Mouse (Mus musculus) erythroblast, adult 5-6 weeks (primary cell): Measurements from ENCODE around the gene Sv2c. TPM values are rescaled to one million over a fixed set of nuclear protein-coding genes. Genes with fewer than 3 reads are reported as not detected.
"Not testable (repeated sequence)": the region's sequence is repeated elsewhere in the genome, so short reads cannot be mapped to it uniquely, and the experiment has no call there.

Source experiments
- ATAC-seq: replicated peaks from 2 replicates; pipeline ENCODE4 v1.8.0; 2016; ENCODE audit warnings: moderate number of reproducible peaks, mild to moderate bottlenecking, moderate TSS enrichment, inconsistent platforms; ENCODE audit not compliant: poor library complexity, low FRiP score, severe bottlenecking
- total RNA-seq, 2 experiments: library from RNA; stranded (forward) in 1 of 2; stranded (reverse) in 1 of 2; fragments of 150-400 nt in 1 of 2; fragments of 200-764, 138-1000 nt in 1 of 2; gene quantifications; 2 replicates each; pipeline versions ENCODE4 v1.2.3 to v1.2.4; 2015 to 2017; ENCODE audit warnings: low replicate concordance in 2 of 2

Sv2c gene
- total RNA-seq (2015; ENCODE audit: low replicate concordance) (0.21 TPM in 1 of 2 replicates, not detected in the other), total RNA-seq (2017; ENCODE audit: low replicate concordance) (0.09 and 0.14 TPM in 2 replicates)

DNA sequence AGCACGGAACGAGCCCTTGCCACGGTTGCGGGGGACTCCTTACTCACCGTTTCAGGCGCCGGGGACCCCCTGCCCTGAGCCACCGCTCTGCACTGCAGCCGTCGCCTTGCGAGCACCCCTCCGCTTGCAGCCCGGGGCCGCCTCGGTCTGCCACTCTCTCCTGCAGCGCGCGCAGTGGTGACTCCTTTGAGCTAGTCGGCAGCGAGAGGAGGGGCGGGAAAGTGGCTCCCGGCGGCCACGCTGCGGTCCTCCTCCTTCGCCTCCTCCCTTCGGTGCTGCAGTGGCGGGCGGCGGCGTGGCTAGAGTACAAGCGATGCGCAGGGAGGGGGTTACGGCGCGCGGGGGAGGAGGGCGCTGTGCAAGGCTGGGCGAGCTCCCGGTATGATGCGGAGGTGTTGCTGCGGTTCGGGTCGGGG, at the start of gene Sv2c:
Gene Sv2c, minus strand, starts transcription at position 177 of the 416 bp plus-strand sequence.
- ATAC-seq, result no peak

- no peak for ATAC-seq
Observed at GRCm38 (mm10) chr13:96180671-96181161, 48.3 kb upstream of the Sv2c start.

DNA sequence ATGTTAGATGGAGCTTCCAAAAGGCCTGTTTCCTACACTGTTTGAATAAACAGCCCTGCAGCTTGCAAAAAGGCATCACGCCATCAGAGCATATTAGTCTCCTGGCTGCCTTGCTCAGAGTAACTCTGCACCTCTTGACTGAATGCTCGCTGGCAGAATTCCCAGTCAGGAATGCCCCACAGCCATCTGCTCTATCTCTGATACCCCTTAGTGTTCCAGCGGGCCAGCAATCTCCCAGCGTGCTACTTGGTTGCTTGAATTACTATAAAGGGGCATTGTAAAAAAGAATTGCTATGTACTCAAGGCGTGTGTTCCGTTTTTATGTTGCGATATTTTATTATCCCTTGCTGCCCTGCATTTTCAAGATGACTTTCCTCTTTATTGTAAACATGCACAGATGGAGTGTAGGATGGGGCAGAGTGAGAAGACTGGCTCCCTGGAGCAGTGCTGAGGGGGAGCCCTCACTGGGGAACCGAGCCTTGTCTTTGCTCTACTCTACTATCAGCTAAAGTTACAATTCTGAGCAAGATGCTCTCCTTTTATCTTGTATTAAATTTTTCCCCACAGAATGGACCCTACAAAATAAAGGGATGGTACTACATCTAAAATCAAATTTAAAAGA, 43.3 kb upstream of the Sv2c start:
- ATAC-seq, result no peak

DNA sequence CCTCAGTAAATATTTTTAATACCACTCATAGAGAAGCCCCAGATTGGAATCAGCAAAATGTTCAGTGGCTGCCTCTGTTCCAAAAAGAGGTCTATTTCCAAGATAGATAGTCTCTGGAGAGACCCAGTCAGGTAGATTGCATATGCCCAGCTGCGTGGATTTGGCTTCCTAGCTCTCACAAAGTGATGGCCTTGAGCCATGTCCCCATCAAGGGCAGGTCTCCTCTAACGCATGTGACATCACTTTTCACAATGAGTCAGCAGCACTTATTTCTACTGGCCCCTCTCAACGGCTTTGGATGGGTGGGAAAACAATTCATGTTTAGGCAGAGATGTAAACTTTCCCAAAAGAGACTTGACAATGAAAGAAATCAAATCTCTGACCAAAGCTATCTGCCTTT, 41.3 kb upstream of the Sv2c start:
- ATAC-seq, result no peak

DNA sequence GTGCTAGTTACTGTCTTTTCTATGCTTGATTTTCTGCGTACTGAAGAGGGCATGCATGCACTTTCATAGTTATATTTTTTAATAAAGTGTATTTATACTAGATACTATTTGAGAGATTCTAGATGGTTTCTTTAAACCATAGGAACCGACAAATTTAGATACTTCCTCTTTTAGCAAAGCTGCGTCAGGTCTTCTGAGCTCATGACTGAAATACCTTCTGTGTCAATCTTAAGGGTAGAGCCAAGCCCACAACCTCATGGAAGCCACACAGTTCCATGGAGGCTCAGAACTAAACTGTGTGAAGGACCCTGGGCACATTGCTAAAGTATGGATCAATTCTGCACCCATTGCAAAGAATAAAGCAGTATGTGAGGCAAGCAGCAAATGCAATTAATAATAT, 39.9 kb upstream of the Sv2c start:
- no peak for ATAC-seq

GRCm38 (mm10) chr13:96168991-96169665, 36.8 kb upstream of the Sv2c start:
- ATAC-seq, result no peak

GRCm38 (mm10) chr13:96166593-96166992, 34.2 kb upstream of the Sv2c start:
- no peak for ATAC-seq

DNA sequence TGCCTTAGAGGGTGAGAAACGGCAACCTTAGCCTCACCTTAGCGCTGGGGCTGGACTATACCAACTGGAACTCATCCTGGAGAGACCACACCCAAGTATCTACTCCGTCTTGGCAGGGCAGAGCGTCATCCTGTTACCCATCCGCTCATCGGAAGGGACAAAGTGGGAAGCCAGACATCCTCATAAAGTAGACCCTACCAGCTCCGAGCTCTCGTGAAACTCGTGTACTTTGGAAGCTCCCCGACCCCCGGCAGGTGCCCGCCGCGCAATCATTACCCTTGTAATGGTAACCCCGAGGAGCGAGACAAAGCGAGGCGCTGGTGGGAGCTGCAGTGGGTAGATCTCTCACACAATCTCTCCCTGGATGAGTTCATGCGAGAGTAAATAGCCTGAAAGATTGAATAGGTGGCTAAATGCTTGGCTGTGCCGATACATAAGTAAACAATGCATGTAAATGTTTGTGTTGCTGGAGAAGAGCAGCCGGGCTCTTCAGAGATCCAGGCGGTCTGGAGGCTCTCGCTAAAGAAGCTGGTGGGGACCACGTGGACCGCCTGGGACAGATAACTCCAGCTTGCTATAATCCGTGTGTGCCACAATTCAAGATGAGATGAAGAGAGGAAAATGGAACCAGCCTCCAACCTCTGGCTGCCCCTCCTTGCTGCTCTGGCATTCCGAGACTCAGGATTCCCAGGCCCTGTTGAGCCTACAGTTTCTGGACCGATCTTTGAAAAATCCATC, 1.2 kb upstream of the Sv2c start:
- ATAC-seq, result no peak

- no peak for ATAC-seq
Observed at GRCm38 (mm10) chr13:96132833-96133232, 456 bp upstream of the Sv2c start.

DNA sequence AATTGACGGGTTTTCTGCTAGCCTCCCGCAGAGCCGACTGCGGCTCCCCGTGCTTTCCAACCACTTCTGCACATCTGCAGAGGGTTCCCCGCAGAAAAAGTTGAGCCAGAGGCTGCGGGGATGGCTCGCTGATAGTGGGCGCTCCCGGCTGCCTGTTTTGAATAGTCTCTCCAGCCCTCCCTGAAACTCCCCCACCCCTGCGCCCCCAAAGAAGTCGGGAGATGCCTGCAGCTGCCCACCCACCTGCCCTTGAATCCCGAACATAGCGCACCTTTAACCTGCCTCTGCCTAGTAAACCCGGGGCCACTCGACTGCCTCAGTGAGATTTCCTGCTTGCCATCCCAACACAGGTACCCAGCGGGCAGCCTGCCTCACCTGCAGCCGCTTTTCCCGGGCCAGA, 466 bp downstream of the Sv2c start:
- ATAC-seq, result no peak

DNA sequence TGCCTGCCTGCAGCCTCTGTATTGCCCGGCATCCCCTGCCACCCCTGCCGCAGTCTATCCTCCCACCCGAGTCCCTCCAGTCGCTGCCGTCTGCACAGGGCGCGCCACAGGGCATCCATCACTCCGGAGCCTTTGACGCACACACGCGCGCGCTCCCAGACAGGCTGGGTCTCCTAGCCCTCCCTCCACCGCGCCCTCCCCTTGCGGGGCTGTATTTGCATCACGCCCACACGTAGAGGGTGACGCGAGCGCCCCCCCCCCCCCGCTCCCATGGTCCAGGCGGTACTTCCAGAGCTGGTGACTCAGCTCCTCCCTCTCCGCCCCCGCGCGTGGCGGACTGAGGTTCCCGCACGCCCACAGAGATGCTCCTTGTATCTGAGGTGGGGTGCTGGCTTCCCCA, 1.3 kb downstream of the Sv2c start:
- no peak for ATAC-seq

- no peak for ATAC-seq
Observed at GRCm38 (mm10) chr13:96129081-96129480, 3.3 kb downstream of the Sv2c start.

DNA sequence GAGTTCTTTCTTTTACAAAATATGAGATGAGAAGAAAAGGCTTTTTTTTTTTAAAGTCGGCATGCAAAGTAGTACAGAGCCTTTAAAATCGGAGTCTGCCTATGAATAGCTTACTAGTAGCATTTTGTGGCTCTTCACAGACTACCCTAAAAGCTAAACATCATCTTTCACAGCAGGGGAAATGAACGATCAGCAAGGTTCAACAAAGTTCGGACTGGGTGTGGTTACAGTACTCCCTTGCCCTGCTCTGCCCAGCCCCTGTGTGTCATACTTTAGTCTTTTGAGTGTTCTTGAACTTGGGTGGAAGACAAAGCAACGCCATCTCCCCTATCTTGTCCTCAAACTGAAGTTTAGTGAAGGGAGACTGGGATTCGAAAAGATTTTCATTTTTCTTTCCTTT, 5.7 kb downstream of the Sv2c start:
- ATAC-seq, result no peak

DNA sequence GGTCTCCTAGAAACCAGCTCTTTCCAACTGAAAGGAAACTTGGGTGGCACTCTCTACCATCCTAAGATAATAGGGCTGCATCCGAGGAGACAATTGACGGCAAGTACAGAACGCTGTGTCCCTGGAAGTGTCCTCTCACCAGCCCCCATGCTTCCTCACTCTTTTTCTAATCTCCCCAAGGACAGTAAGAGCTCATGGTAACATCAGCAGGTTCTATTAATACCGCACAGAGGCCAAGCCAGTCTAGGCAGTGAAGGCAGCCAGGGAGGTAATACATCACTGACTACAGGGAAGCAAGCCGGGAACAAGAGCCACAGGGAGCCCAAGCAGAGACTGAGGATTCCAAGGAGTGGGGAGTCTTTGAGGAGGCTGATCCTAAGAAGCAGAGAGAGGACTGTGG, 7.4 kb downstream of the Sv2c start:
- ATAC-seq, result no peak

GRCm38 (mm10) chr13:96112711-96113110, 19.7 kb downstream of the Sv2c start:
- no peak for ATAC-seq

- no peak for ATAC-seq
Observed at GRCm38 (mm10) chr13:96110767-96111166, 21.6 kb downstream of the Sv2c start.

DNA sequence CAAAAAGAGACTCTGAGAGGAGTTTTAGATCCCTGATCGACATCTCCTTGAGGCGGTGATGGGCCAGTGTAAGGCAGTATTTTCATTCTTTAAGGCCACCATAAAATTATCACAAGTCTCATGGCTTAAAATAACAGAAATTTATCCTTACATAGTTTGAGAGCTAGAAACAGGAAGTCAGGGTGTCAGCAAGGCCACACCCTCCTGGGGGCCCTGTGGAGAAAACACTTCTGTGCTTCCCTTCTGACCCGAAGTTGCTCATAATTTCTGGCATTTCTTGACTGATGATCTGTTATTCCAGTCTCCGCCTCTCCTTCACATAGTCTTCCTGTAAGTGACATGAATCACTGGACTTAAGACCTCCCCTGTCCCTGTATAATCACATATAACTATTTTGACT, 26.0 kb downstream of the Sv2c start:
- ATAC-seq, result no peak

DNA sequence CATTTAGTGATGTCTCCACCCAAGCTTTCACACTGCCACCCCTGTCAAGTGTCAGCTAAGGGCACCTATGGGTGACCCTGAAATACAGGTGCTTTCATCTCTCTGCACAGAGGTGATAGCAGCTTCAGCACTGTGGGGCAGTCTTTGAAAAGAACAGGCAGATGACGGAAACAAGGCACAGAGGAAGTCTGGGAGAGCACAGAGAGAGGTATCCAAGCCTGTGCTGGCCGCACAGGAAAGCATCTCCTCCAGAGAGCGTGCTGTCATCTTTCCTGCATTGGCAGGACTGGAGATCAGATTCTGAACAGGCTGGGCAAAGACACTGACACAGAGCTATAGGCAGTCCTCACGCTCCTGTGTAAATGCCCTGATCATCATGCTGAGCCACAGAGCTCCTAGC, 41.4 kb downstream of the Sv2c start:
- no peak for ATAC-seq

- no peak for ATAC-seq
Observed at GRCm38 (mm10) chr13:96085581-96086302, 46.6 kb downstream of the Sv2c start.

DNA sequence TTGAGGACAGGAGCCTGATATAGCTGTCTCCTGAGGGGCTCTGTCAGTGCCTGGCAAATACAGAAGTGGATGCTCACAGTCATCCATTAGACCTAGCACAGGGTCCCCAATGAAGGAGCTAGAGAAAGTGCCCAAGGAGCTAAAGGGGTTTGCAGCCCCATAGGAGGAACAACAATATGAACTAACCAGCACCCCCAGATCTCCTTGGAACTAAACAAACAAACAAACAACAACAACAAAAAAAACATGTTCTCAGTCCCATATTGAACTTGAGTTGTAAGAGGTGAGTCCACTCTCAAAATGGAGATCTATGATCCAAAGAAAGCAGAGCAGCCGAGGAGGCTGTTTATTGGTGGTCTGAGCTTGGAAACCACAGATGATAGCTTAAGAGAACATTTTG, 50.6 kb downstream of the Sv2c start, which contains the start of gene Gm17190:
Gene Gm17190, plus strand, starts transcription at position 301 of the 400 bp plus-strand sequence.
- not testable (repeated sequence) for ATAC-seq
